Mouse (Mus musculus) right cerebral cortex, postnatal 4 days (tissue): Measurements from ENCODE around the gene Clcn7.
"Not testable (repeated sequence)": the region's sequence is repeated elsewhere in the genome, so short reads cannot be mapped to it uniquely, and the experiment has no call there.

ENCODE experiments used
- DNase-seq: peaks from one replicate; pipeline ENCODE4 v3.0.0-alpha.2; 2022

Clcn7 gene

GRCm38 (mm10) chr17:25133275-25133698, at the start of gene Clcn7:
Gene Clcn7 (plus strand): TSS chr17:25133391.
- DNase-seq = peak; percentile 92

- no peak for DNase-seq
Measured at GRCm38 (mm10) chr17:25083444-25083931, 49.7 kb upstream of the Clcn7 start, which contains the start of gene Tmem204. Gene Tmem204 (minus strand): TSS chr17:25083591.

- DNase-seq = no peak
Measured at GRCm38 (mm10) chr17:25084835-25085385, 48.3 kb upstream of the Clcn7 start.

- no peak for DNase-seq
Measured at GRCm38 (mm10) chr17:25086724-25087123, 46.5 kb upstream of the Clcn7 start.

GRCm38 (mm10) chr17:25089158-25089557, 44.0 kb upstream of the Clcn7 start:
- no peak for DNase-seq

GRCm38 (mm10) chr17:25090450-25090849, 42.7 kb upstream of the Clcn7 start:
- no peak for DNase-seq

- no peak for DNase-seq
Measured at GRCm38 (mm10) chr17:25096221-25096620, 37.0 kb upstream of the Clcn7 start.

- DNase-seq = no peak
Measured at GRCm38 (mm10) chr17:25100052-25100451, 33.1 kb upstream of the Clcn7 start.

- no peak for DNase-seq
Measured at GRCm38 (mm10) chr17:25101338-25101737, 31.9 kb upstream of the Clcn7 start.

GRCm38 (mm10) chr17:25107786-25108185, 25.4 kb upstream of the Clcn7 start:
- DNase-seq = no peak

- DNase-seq = no peak
Measured at GRCm38 (mm10) chr17:25109578-25109977, 23.6 kb upstream of the Clcn7 start.

GRCm38 (mm10) chr17:25110590-25110989, 22.6 kb upstream of the Clcn7 start:
- no peak for DNase-seq

- DNase-seq = no peak
Measured at GRCm38 (mm10) chr17:25111220-25111619, 22.0 kb upstream of the Clcn7 start.

GRCm38 (mm10) chr17:25111739-25112422, 21.3 kb upstream of the Clcn7 start:
- DNase-seq = peak; percentile 61

- DNase-seq = no peak
Measured at GRCm38 (mm10) chr17:25112423-25112810, 20.8 kb upstream of the Clcn7 start.

GRCm38 (mm10) chr17:25114908-25115645, 18.1 kb upstream of the Clcn7 start:
- peak; percentile 38 for DNase-seq

- peak; percentile 89 for DNase-seq
Measured at GRCm38 (mm10) chr17:25115664-25116432, 17.3 kb upstream of the Clcn7 start, which contains the start of gene Telo2. Gene Telo2 (minus strand): TSS chr17:25115967.

- DNase-seq = no peak
Measured at GRCm38 (mm10) chr17:25117263-25117662, 15.9 kb upstream of the Clcn7 start.

GRCm38 (mm10) chr17:25120406-25120805, 12.8 kb upstream of the Clcn7 start, which contains the start of gene Ptx4:
Gene Ptx4 (plus strand): TSS chr17:25120760.
- DNase-seq = no peak

- DNase-seq = no peak
Measured at GRCm38 (mm10) chr17:25123979-25124378, 9.2 kb upstream of the Clcn7 start.

GRCm38 (mm10) chr17:25125442-25126060, 7.6 kb upstream of the Clcn7 start:
- not testable (repeated sequence) for DNase-seq

- no peak for DNase-seq
Measured at GRCm38 (mm10) chr17:25127079-25127478, 6.1 kb upstream of the Clcn7 start.
